Mouse (Mus musculus) liver, embryonic 15.5 days (tissue): Measurements from ENCODE around the gene Hmgcll1. TPM values are rescaled to one million over a fixed set of nuclear protein-coding genes. Genes with fewer than 3 reads are reported as not detected.
A peak's percentile ranks its signal among the peaks of the same experiment; 100 is the strongest.

Source experiments
- ATAC-seq: fragments of 200-750 bp; cut with Nextera tagmentation; 2 replicates; pipeline ENCODE4 v1.8.0; 2017; ENCODE audit warnings: moderate number of reproducible peaks, mild to moderate bottlenecking, moderate library complexity; ENCODE audit not compliant: insufficient read depth
- H3K27ac ChIP-seq: fragments of 300-500 bp; sonication (generic); replicated peaks from 2 replicates; pipeline ENCODE4 v1.5.1; 2015; ENCODE audit warnings: mild to moderate bottlenecking, inconsistent platforms
- H3K27me3 ChIP-seq: fragments of 300-500 bp; sonication (generic); 2 replicates; pipeline ENCODE4 v1.6.1; 2015; ENCODE audit warnings: mild to moderate bottlenecking, inconsistent platforms
- H3K36me3 ChIP-seq: fragments of 300-500 bp; sonication (generic); replicated peaks from 2 replicates; pipeline ENCODE4 v1.6.1; 2015; ENCODE audit warnings: moderate library complexity, mild to moderate bottlenecking, inconsistent platforms
- H3K4me1 ChIP-seq: fragments of 300-500 bp; sonication (generic); replicated peaks from 2 replicates; pipeline ENCODE4 v1.6.1; 2015; ENCODE audit warnings: inconsistent platforms
- H3K4me2 ChIP-seq: fragments of 300-500 bp; sonication (generic); 2 replicates; pipeline ENCODE4 v1.6.1; 2015; ENCODE audit warnings: moderate library complexity, mild to moderate bottlenecking, inconsistent platforms
- H3K4me3 ChIP-seq: fragments of 300-500 bp; sonication (generic); replicated peaks from 2 replicates; pipeline ENCODE4 v1.5.1; 2015; ENCODE audit warnings: mild to moderate bottlenecking, inconsistent platforms
- H3K9ac ChIP-seq: fragments of 300-500 bp; sonication (generic); 2 replicates; pipeline ENCODE4 v1.6.1; 2015; ENCODE audit warnings: moderate library complexity, mild to moderate bottlenecking, inconsistent platforms
- H3K9me3 ChIP-seq: fragments of 300-500 bp; sonication (generic); replicated peaks from 2 replicates; pipeline ENCODE4 v1.6.1; 2016; ENCODE audit warnings: inconsistent platforms
- WGBS: fragments of 180-500 bp; shearing (Covaris S2); methylation state at CpG from one replicate; pipeline ENCODE4 v1.1.7; 2015; ENCODE audit warnings: mixed read lengths; ENCODE audit not compliant: insufficient replicate concordance; 5-methylcytosine and 5-hydroxymethylcytosine counted together
- polyA plus RNA-seq: library from polyadenylated mRNA; unstranded; fragments of >200 nt; fragmentation: Nextera tagmentation; extraction: Ambion mirVana; gene quantifications from 2 replicates; pipeline ENCODE4 v1.2.1, GENCODE M21; 2015

The Hmgcll1 gene
- polyA plus RNA-seq, 1 experiment from 2014 or later = 0.21 TPM

- Histone ChIP-seq H3K4me3 (no peak overlapping the region), H3K9ac (no peak overlapping the region), H3K4me2 (no peak overlapping the region), H3K36me3 (no peaks in the 10 kb centered on the region), H3K4me1 (peaks cover 15% of the 10 kb centered on the region), H3K27ac (no peak overlapping the region), H3K9me3 (no peaks in the 10 kb centered on the region), H3K27me3 (0 out of 2 replicates have a peak, but pooled peaks cover 9% of the 10 kb centered on the region)
- WGBS = 78% methylated on average over 5 of the region's 5 CpGs
- no peak for ATAC-seq
Observed at GRCm38 (mm10) chr9:76015971-76016370, 1.3 kb downstream of the Hmgcll1 start.

- Histone ChIP-seq H3K27ac (no peak overlapping the region), H3K4me1 (peaks cover 15% of the 10 kb centered on the region), H3K27me3 (0 out of 2 replicates have a peak, but pooled peaks cover 9% of the 10 kb centered on the region), H3K4me3 (no peak overlapping the region), H3K36me3 (no peaks in the 10 kb centered on the region), H3K9ac (no peak overlapping the region), H3K9me3 (no peaks in the 10 kb centered on the region), H3K4me2 (no peak overlapping the region)
- ATAC-seq = no peak
- WGBS = 70% methylated on average over 10 of the region's 10 CpGs
Observed at GRCm38 (mm10) chr9:76016506-76016905, 1.9 kb downstream of the Hmgcll1 start.

GRCm38 (mm10) chr9:76023551-76023973, 8.9 kb downstream of the Hmgcll1 start:
- WGBS = 67% methylated on average over 5 of the region's 5 CpGs
- Histone ChIP-seq H3K27ac (no peak overlapping the region), H3K36me3 (no peaks in the 10 kb centered on the region), H3K4me3 (no peak overlapping the region), H3K9me3 (no peaks in the 10 kb centered on the region), H3K4me2 (no peak overlapping the region), H3K27me3 (0 out of 2 replicates have a peak, but pooled peaks cover 3% of the 10 kb centered on the region), H3K9ac (no peak overlapping the region), H3K4me1 (no peaks in the 10 kb centered on the region)
- no peak for ATAC-seq

- Histone ChIP-seq H3K27me3 (0 out of 2 replicates have a peak, but pooled peaks cover 3% of the 10 kb centered on the region), H3K36me3 (no peaks in the 10 kb centered on the region), H3K9ac (no peak overlapping the region), H3K9me3 (no peaks in the 10 kb centered on the region), H3K4me2 (no peak overlapping the region), H3K4me1 (no peaks in the 10 kb centered on the region), H3K27ac (no peak overlapping the region), H3K4me3 (no peak overlapping the region)
- ATAC-seq = peak; percentile 56
- WGBS = 21% methylated on average over 5 of the region's 5 CpGs
Observed at GRCm38 (mm10) chr9:76024277-76025246, 9.9 kb downstream of the Hmgcll1 start.

- no peak overlapping the region for H3K4me3 ChIP-seq
- H3K27me3 ChIP-seq = no peaks in the 10 kb centered on the region
- 74% methylated on average over 16 of the region's 16 CpGs for WGBS
- H3K9ac ChIP-seq = no peak overlapping the region
- H3K27ac ChIP-seq = no peak overlapping the region
- no peaks in the 10 kb centered on the region for H3K9me3 ChIP-seq
- no peak for ATAC-seq
- H3K4me1 ChIP-seq = no peaks in the 10 kb centered on the region
- no peak overlapping the region for H3K4me2 ChIP-seq
- no peaks in the 10 kb centered on the region for H3K36me3 ChIP-seq
Observed at GRCm38 (mm10) chr9:76029471-76030199, 15.0 kb downstream of the Hmgcll1 start.

GRCm38 (mm10) chr9:76035058-76035457, 20.4 kb downstream of the Hmgcll1 start:
- H3K27ac ChIP-seq = no peak overlapping the region
- ATAC-seq = no peak
- WGBS = 68% methylated on average over 7 of the region's 7 CpGs
- H3K4me3 ChIP-seq = no peak overlapping the region
- H3K9me3 ChIP-seq = no peaks in the 10 kb centered on the region
- no peak overlapping the region for H3K9ac ChIP-seq
- H3K36me3 ChIP-seq = no peaks in the 10 kb centered on the region
- H3K4me2 ChIP-seq = no peak overlapping the region
- no peaks in the 10 kb centered on the region for H3K4me1 ChIP-seq
- no peaks in the 10 kb centered on the region for H3K27me3 ChIP-seq

- H3K27ac ChIP-seq = no peak overlapping the region
- no peak for ATAC-seq
Observed at GRCm38 (mm10) chr9:76038327-76039103, 23.9 kb downstream of the Hmgcll1 start.

GRCm38 (mm10) chr9:76039711-76040110, 25.1 kb downstream of the Hmgcll1 start:
- Histone ChIP-seq H3K4me3 (no peak overlapping the region), H3K9me3 (no peaks in the 10 kb centered on the region), H3K4me1 (no peaks in the 10 kb centered on the region), H3K4me2 (no peak overlapping the region), H3K27me3 (no peaks in the 10 kb centered on the region), H3K9ac (no peak overlapping the region), H3K36me3 (no peaks in the 10 kb centered on the region), H3K27ac (no peak overlapping the region)
- no peak for ATAC-seq
- WGBS = 73% methylated on average over 5 of the region's 5 CpGs

More at GRCm38 (mm10) chr9:76038327-76039103, 23.9 kb downstream of the Hmgcll1 start:
- Histone ChIP-seq H3K9ac (no peak overlapping the region), H3K36me3 (no peaks in the 10 kb centered on the region), H3K4me2 (no peak overlapping the region), H3K27me3 (no peaks in the 10 kb centered on the region), H3K4me1 (no peaks in the 10 kb centered on the region), H3K4me3 (no peak overlapping the region), H3K9me3 (no peaks in the 10 kb centered on the region)
- 69% methylated on average over 9 of the region's 9 CpGs for WGBS

GRCm38 (mm10) chr9:76043341-76043740, 28.7 kb downstream of the Hmgcll1 start:
- WGBS = 53% methylated on average over 5 of the region's 5 CpGs
- Histone ChIP-seq H3K9me3 (no peaks in the 10 kb centered on the region), H3K36me3 (no peaks in the 10 kb centered on the region), H3K4me2 (no peak overlapping the region), H3K4me1 (no peaks in the 10 kb centered on the region), H3K9ac (no peak overlapping the region), H3K27ac (no peak overlapping the region), H3K27me3 (no peaks in the 10 kb centered on the region), H3K4me3 (no peak overlapping the region)
- no peak for ATAC-seq

- 28% methylated on average over 3 of the region's 3 CpGs for WGBS
- no peaks in the 10 kb centered on the region for H3K27me3 ChIP-seq
- no peak overlapping the region for H3K4me3 ChIP-seq
- H3K27ac ChIP-seq = no peak overlapping the region
- H3K4me1 ChIP-seq = no peaks in the 10 kb centered on the region
- no peaks in the 10 kb centered on the region for H3K36me3 ChIP-seq
- no peak overlapping the region for H3K9ac ChIP-seq
- no peaks in the 10 kb centered on the region for H3K9me3 ChIP-seq
- no peak for ATAC-seq
- H3K4me2 ChIP-seq = no peak overlapping the region
Observed at GRCm38 (mm10) chr9:76060935-76061334, 46.3 kb downstream of the Hmgcll1 start.
